Mouse (Mus musculus) embryonic facial prominence, embryonic 15.5 days (tissue): ENCODE measurements around the gene Fgd5. TPM values are rescaled to one million over a fixed set of nuclear protein-coding genes. Genes with fewer than 3 reads are reported as not detected.

ENCODE experiments used
- ATAC-seq: fragments of 200-750 bp; cut with Nextera tagmentation; 2 replicates; pipeline ENCODE4 v1.8.0; 2017; ENCODE audit warnings: low read depth, moderate TSS enrichment; ENCODE audit not compliant: insufficient number of reproducible peaks, low FRiP score, low TSS enrichment
- H3K27ac ChIP-seq: fragments of 300-500 bp; sonication (generic); replicated peaks from 2 replicates; pipeline ENCODE4 v1.5.1; 2015; ENCODE audit warnings: mild to moderate bottlenecking, inconsistent platforms
- H3K27me3 ChIP-seq: fragments of 300-500 bp; sonication (generic); 2 replicates; pipeline ENCODE4 v1.6.1; 2015; ENCODE audit warnings: inconsistent platforms
- H3K36me3 ChIP-seq: fragments of 300-500 bp; sonication (generic); 2 replicates; pipeline ENCODE4 v1.6.1; 2015; ENCODE audit warnings: mild to moderate bottlenecking, inconsistent platforms
- H3K4me1 ChIP-seq: fragments of 300-500 bp; sonication (generic); 2 replicates; pipeline ENCODE4 v1.6.1; 2015; ENCODE audit warnings: inconsistent platforms
- H3K4me2 ChIP-seq: fragments of 300-500 bp; sonication (generic); replicated peaks from 2 replicates; pipeline ENCODE4 v1.6.1; 2015; ENCODE audit warnings: mild to moderate bottlenecking, inconsistent platforms
- H3K4me3 ChIP-seq: fragments of 300-500 bp; sonication (generic); replicated peaks from 2 replicates; pipeline ENCODE4 v1.5.1; 2015; ENCODE audit warnings: mild to moderate bottlenecking, inconsistent platforms
- H3K9ac ChIP-seq: fragments of 300-500 bp; sonication (generic); 2 replicates; pipeline ENCODE4 v1.6.1; 2015; ENCODE audit warnings: inconsistent platforms
- H3K9me3 ChIP-seq: fragments of 300-500 bp; sonication (generic); replicated peaks from 2 replicates; pipeline ENCODE4 v1.6.1; 2016; ENCODE audit warnings: inconsistent platforms
- WGBS: fragments of 180-500 bp; shearing (Covaris S2); methylation state at CpG from one replicate; pipeline ENCODE4 v1.1.7; 2015; 5-methylcytosine and 5-hydroxymethylcytosine counted together
- polyA plus RNA-seq: library from polyadenylated mRNA; unstranded; fragments of >200 nt; fragmentation: Nextera tagmentation; extraction: Ambion mirVana; gene quantifications from 2 replicates; pipeline ENCODE4 v1.2.1, GENCODE M21; 2015

Gene Fgd5
- polyA plus RNA-seq, 1 experiment from 2014 or later: 12.2 TPM

DNA sequence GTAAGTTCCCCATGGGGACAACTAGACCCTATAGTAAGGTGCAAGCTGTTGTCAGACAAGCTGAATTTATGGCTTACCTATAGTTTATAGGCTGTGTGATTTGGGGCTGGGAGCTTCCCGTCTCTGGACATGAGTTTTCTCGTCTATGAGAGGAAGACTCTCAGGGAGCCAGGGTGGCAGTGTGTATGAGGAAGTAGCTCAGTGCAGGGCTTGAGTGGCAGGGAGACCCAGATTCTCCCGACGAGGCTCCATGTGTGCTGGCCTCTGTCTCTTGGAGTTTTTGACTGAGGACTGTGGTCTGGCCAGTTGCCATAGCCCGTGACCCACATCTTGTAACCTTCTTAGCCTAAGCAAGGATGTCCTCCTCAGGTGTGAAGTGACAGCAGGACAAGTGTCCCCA lies 33.7 kb downstream of the Fgd5 start:
- peaks cover 48% of the 10 kb centered on the region for H3K4me1 ChIP-seq
- H3K36me3 ChIP-seq: no peaks in the 10 kb centered on the region
- WGBS: 72% methylated on average over 5 of the region's 5 CpGs
- no peaks in the 10 kb centered on the region for H3K9me3 ChIP-seq
- H3K27ac ChIP-seq: no peak overlapping the region
- H3K9ac ChIP-seq: no peak overlapping the region
- no peak for ATAC-seq
- no peak overlapping the region for H3K4me2 ChIP-seq
- no peaks in the 10 kb centered on the region for H3K27me3 ChIP-seq
- H3K4me3 ChIP-seq: no peak overlapping the region

DNA sequence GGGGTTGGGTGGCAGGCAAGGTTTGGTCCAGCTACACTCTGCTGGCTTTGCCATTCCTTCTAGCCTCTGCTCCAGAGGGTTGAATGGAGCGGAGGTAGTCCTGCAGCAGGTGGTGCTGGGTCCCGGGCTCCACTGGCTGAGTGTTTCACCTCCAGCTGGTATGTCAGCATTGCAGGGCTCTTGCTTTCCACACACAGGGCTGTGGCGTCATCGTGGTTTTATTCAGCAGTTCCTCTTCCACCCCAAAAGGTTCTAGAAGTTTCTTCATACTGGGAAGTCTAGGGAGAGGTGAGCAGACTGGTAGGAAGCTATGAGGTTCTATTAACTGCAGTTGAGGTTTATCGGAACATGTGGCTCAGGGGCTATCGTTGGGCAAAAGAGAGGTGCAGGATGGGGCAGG lies 34.4 kb downstream of the Fgd5 start:
- Histone ChIP-seq H3K4me2 (no peak overlapping the region), H3K4me1 (peaks cover 48% of the 10 kb centered on the region), H3K27ac (0 out of 2 replicates have a peak overlapping the region, but pooled peaks have one; percentile 1), H3K36me3 (no peaks in the 10 kb centered on the region), H3K27me3 (no peaks in the 10 kb centered on the region), H3K9me3 (no peaks in the 10 kb centered on the region), H3K4me3 (no peak overlapping the region), H3K9ac (no peak overlapping the region)
- WGBS: 90% methylated on average over 6 of the region's 6 CpGs
- ATAC-seq: no peak

DNA sequence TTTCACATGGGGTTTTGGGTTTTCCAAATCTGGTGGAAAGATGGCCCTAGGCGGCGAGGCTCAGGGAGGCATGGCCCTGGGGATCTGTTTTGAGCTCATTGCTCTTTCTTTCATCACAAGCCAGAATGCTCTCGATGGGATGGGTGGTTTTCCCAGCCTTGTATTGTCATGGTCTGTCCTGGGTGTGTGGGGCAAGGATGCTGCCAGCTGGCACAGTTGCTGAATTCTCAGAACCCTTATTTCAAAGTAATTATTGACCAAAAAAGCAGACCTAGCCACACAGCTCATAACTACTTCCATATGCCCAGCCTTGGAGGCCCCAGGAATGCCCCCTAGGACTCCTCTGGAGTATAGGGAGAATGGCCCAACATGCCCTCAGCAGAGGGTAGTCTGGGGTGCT lies 34.9 kb downstream of the Fgd5 start:
- Histone ChIP-seq H3K9ac (no peak overlapping the region), H3K27ac (0 out of 2 replicates have a peak overlapping the region, but pooled peaks have one; percentile 1), H3K27me3 (no peaks in the 10 kb centered on the region), H3K4me2 (no peak overlapping the region), H3K36me3 (no peaks in the 10 kb centered on the region), H3K9me3 (no peaks in the 10 kb centered on the region), H3K4me1 (peaks cover 48% of the 10 kb centered on the region), H3K4me3 (no peak overlapping the region)
- 34% methylated on average over 3 of the region's 3 CpGs for WGBS
- ATAC-seq: peak; percentile 31; the same call in 1 of the 2 replicates

DNA sequence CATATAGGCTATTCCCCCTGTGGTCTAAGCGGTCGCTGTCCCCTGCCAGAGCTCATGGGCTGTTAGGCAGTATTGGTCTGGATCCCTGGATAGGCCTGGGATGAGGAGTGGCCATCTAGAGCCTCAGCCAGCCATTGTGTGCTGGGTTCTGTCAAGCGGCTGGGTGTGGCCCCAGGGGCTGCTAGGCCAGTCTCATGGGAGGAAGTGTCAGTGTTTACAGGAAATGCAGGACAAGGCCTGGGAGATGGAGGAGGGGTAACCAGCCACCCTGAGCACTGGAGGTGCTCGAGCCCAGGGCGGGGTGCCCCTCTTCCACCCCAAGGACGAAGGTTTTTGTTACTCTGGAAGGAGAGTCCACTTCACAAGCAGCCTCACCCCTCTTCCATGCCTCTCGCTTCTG lies 36.3 kb downstream of the Fgd5 start:
- H3K9ac ChIP-seq: no peak overlapping the region
- no peaks in the 10 kb centered on the region for H3K36me3 ChIP-seq
- H3K27ac ChIP-seq: no peak overlapping the region
- H3K9me3 ChIP-seq: no peaks in the 10 kb centered on the region
- H3K27me3 ChIP-seq: no peaks in the 10 kb centered on the region
- H3K4me1 ChIP-seq: peaks cover 40% of the 10 kb centered on the region
- H3K4me3 ChIP-seq: no peak overlapping the region
- no peak overlapping the region for H3K4me2 ChIP-seq
- WGBS: 65% methylated on average over 7 of the region's 7 CpGs
- no peak for ATAC-seq

DNA sequence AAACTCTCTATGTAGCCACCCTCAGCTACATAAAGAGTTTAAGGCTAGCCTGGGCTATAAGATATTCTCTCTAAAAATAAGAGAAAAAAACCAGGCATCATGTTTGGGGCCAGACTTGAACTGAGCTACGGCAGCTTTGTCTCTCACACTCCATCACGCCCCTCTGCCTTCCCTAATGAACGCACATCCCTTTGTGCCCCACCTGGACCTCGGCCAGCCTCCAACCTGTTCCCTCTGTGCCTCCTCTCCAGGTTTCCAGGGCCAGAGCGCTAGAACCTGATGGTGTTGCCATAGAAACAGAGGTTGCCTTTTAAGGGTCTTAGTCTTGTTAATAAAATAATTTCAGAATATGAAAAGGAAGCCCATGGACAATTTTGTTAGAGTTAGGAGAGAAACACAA lies 37.2 kb downstream of the Fgd5 start:
- WGBS: 84% methylated on average over 5 of the region's 5 CpGs
- Histone ChIP-seq H3K4me1 (peaks cover 31% of the 10 kb centered on the region), H3K27me3 (no peaks in the 10 kb centered on the region), H3K9me3 (no peaks in the 10 kb centered on the region), H3K4me3 (no peak overlapping the region), H3K27ac (no peak overlapping the region), H3K9ac (no peak overlapping the region), H3K4me2 (no peak overlapping the region), H3K36me3 (no peaks in the 10 kb centered on the region)
- ATAC-seq: no peak

DNA sequence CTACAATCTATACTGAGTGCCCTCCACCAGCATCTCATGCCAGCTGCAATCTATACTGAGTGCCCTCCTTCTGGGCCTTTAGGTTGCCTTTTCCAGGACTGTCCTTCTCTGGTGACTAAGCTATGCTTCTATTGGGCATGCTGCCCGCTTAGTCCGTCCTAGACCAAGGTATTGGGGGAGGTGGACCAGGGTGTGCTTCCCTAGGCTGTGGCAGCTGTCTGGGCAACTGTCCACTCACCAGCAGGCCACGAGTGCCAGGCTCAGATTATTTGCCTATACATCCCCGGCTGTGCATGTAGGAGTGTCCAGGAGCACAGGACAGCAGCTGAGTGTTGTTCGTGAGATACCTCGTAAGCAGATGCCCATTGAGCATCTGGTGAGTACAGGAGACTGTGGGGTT lies 38.1 kb downstream of the Fgd5 start:
- H3K4me3 ChIP-seq: no peak overlapping the region
- 81% methylated on average over 6 of the region's 6 CpGs for WGBS
- no peak for ATAC-seq
- peaks cover 23% of the 10 kb centered on the region for H3K4me1 ChIP-seq
- H3K4me2 ChIP-seq: no peak overlapping the region
- H3K27ac ChIP-seq: no peak overlapping the region
- no peak overlapping the region for H3K9ac ChIP-seq
- no peaks in the 10 kb centered on the region for H3K27me3 ChIP-seq
- H3K9me3 ChIP-seq: no peaks in the 10 kb centered on the region
- no peaks in the 10 kb centered on the region for H3K36me3 ChIP-seq

DNA sequence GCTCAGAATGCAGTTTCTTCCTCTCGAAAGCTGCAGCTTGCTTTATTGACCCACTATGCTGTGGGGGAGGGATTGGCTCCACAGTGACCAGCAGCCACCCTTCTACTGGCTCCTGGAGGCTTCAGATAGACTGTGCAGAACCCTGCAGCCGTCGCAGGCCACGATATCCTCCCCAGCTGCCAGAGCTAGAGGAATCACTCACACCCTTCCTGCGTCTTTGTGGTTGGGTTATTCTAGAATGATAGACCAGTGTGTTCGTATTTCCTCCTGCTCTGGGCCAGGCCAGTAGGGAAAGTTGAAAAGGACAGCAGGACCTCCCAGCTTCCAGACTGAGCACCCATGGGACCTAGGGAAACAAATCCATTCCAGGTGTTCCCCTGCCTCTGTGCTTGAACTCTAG lies 39.7 kb downstream of the Fgd5 start:
- Histone ChIP-seq H3K4me2 (no peak overlapping the region), H3K27me3 (no peaks in the 10 kb centered on the region), H3K4me1 (peaks cover 12% of the 10 kb centered on the region), H3K9ac (no peak overlapping the region), H3K36me3 (no peaks in the 10 kb centered on the region), H3K27ac (no peak overlapping the region), H3K9me3 (no peaks in the 10 kb centered on the region), H3K4me3 (no peak overlapping the region)
- ATAC-seq: no peak
- WGBS: 55% methylated on average over 6 of the region's 6 CpGs

DNA sequence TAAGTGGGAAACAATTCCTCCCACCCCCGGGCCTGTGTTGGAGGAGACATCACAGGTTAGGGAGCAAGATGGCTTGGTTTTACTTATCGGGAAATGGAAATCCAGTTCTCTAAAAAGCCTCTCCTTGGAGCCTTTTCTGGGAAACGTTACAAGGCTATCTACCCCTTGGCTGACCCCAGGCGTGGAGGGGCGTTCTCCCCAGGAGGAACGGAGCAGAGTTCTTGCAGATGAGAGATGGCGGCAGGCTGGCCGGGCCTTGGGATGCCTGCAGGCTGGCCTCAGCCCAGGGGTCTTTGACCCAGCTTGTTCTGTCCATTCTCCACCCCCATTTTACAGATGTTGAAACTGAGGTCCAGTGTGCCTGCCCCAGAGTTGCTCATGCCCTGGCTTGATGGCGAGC lies 42.4 kb downstream of the Fgd5 start:
- no peak for ATAC-seq
- 87% methylated on average over 9 of the region's 9 CpGs for WGBS
- Histone ChIP-seq H3K27me3 (no peaks in the 10 kb centered on the region), H3K36me3 (no peaks in the 10 kb centered on the region), H3K27ac (no peak overlapping the region), H3K4me1 (no peaks in the 10 kb centered on the region), H3K4me2 (no peak overlapping the region), H3K9ac (no peak overlapping the region), H3K9me3 (no peaks in the 10 kb centered on the region), H3K4me3 (no peak overlapping the region)

DNA sequence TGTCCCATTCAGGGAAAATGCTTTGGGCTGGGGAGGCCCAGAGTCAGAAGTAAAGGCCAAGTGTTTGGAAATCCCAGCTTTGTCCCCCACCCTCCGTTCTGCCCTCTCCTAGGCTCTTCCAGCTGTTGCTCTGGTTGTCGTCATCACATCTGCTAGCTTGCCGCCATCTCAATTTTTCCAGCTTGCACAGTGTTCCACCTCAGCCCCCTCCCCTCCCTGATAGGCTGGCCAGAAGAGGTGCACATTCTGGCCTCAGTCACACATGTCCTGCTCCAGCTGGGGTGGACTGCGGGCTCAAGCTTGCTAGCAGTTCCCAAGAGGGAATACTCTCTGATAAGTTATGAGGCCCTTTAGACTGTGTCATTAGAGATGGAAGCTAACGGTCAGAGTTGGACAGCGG lies 42.8 kb downstream of the Fgd5 start:
- Histone ChIP-seq H3K27me3 (no peaks in the 10 kb centered on the region), H3K36me3 (no peaks in the 10 kb centered on the region), H3K4me2 (no peak overlapping the region), H3K9me3 (no peaks in the 10 kb centered on the region), H3K4me1 (no peaks in the 10 kb centered on the region), H3K4me3 (no peak overlapping the region), H3K27ac (no peak overlapping the region), H3K9ac (no peak overlapping the region)
- no peak for ATAC-seq
- 77% methylated on average over 6 of the region's 6 CpGs for WGBS

DNA sequence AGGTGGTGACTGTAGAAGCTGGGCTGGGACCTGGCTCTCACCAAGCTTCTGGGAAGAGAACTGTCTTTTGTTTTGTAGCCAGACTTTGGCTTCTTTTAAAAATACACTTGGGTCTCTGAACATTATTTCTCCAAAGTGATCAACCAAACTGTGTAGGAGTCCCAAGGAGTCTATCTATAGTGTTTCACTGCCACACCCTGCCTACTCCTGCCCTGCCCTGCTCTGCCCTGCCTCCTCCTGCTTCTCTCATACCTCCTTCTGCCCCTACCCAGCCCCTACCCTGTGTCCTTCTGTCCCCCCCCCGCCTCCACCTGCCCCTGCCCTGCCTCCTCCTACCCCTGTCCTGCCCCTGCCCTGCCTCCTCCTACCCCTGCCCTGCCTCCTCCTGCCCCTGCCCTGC lies 46.6 kb downstream of the Fgd5 start:
- Histone ChIP-seq H3K27me3 (no peaks in the 10 kb centered on the region), H3K36me3 (no peaks in the 10 kb centered on the region), H3K27ac (no peak overlapping the region), H3K4me1 (0 out of 2 replicates have a peak, but pooled peaks cover 6% of the 10 kb centered on the region), H3K4me3 (no peak overlapping the region), H3K4me2 (no peak overlapping the region), H3K9ac (no peak overlapping the region), H3K9me3 (no peaks in the 10 kb centered on the region)
- no peak for ATAC-seq
- WGBS: 75% methylated on average over 1 of the region's 1 CpGs

DNA sequence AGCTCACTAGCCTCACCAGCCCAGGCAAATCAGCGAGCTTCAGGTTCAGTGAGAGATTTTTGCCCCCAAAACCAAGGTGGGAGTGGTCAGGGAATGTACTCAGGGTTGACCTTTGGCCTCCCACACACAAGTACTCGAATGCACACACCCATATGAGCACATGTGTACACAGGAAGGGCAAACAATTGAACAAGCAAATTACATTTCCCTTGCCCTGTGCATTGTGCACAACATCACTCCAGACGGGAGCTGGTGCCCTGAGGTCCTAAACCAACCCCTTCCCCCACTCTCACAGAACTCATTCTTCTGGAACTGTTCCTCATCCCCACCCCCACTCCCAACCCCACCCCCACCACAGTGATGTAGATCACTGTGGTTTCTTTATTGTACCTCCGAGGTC lies 48.7 kb downstream of the Fgd5 start:
- Histone ChIP-seq H3K4me2 (no peak overlapping the region), H3K27ac (no peak overlapping the region), H3K36me3 (no peaks in the 10 kb centered on the region), H3K27me3 (no peaks in the 10 kb centered on the region), H3K4me3 (no peak overlapping the region), H3K9ac (no peak overlapping the region), H3K4me1 (0 out of 2 replicates have a peak, but pooled peaks cover 6% of the 10 kb centered on the region), H3K9me3 (no peaks in the 10 kb centered on the region)
- WGBS: 67% methylated on average over 4 of the region's 4 CpGs
- ATAC-seq: no peak

DNA sequence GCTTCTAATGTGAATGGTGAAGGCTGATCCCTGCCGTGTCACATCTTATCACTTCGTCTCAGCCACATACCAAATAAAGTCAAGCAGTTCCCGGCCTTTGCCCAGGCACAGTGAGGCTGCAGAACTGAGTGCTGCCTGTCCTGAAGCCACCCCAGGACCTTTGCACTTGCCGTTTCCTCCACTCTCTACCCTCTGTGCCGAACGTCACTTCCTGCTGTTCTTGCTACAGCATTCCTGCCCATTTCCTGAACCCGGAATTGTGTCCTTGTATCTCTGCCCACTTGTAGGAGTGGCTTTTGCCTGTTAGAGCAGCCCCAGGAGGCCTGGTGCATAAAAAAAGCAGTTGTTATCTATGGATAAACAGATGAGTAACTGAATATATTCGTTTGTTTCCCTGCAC lies 52.0 kb downstream of the Fgd5 start:
- no peak overlapping the region for H3K4me2 ChIP-seq
- H3K9ac ChIP-seq: no peak overlapping the region
- no peaks in the 10 kb centered on the region for H3K27me3 ChIP-seq
- H3K36me3 ChIP-seq: no peaks in the 10 kb centered on the region
- 0 out of 2 replicates have a peak, but pooled peaks cover 12% of the 10 kb centered on the region for H3K4me1 ChIP-seq
- no peak for ATAC-seq
- H3K9me3 ChIP-seq: no peaks in the 10 kb centered on the region
- no peak overlapping the region for H3K27ac ChIP-seq
- H3K4me3 ChIP-seq: no peak overlapping the region
- 74% methylated on average over 8 of the region's 8 CpGs for WGBS
